Mouse (Mus musculus): ENCODE results near the gene Olfr483. TPM values are rescaled to one million over a fixed set of nuclear protein-coding genes. Genes with fewer than 3 reads are reported as not detected.

Olfr483 gene
- not detected in 2 replicates for polyA plus RNA-seq (2014; fragmentation: Nextera tagmentation; extraction: Ambion mirVana)

- no peaks in the 10 kb centered on the region for H3K27me3 ChIP-seq (replicated peaks; ENCODE audit: control insufficient read depth, insufficient read depth, low read length)
- no peak within 1 kb of the TSS for H3K4me3 ChIP-seq (ENCODE audit: low read depth, low read length)
- no peaks in the 10 kb centered on the region for H3K4me1 ChIP-seq (replicated peaks; ENCODE audit: control insufficient read depth, insufficient read depth, low read length)
- no peaks in the 10 kb centered on the region for H3K36me3 ChIP-seq (ENCODE audit: control insufficient read depth, insufficient read depth, low read length)
- 88% methylated on average over 1 of the region's 1 CpGs for WGBS
- H3K9me3 ChIP-seq (ENCODE audit: control insufficient read depth, low read length) = no peaks in the 10 kb centered on the region
- H3K9ac ChIP-seq (ENCODE audit: low read length) = no peak within 1 kb of the TSS
- no peak within 1 kb of the TSS for H3K27ac ChIP-seq (ENCODE audit: low read depth)
- ATAC-seq (replicated peaks; ENCODE audit: low FRiP score, low TSS enrichment, low read depth) (no peak), DNase-seq (ENCODE audit: low spot score) (no peak)
- H3K4me2 ChIP-seq (ENCODE audit: low read length) = no peak within 1 kb of the TSS
These were observed at the start of gene Olfr483 for GRCm38 (mm10) chr7:108100549-108100948. Gene Olfr483 (plus strand): TSS chr7:108100849.

GRCm38 (mm10) chr7:108067246-108067645 lies 33.4 kb upstream of the Olfr483 start, which contains the start of gene Olfr480:
Gene Olfr480 (minus strand): TSS chr7:108067346.
- no peak for ATAC-seq (replicated peaks; ENCODE audit: low FRiP score, low TSS enrichment, low read depth)
- H3K4me2 ChIP-seq (ENCODE audit: low read length) = no peak within 1 kb of the TSS
- no peaks in the 10 kb centered on the region for H3K27me3 ChIP-seq (replicated peaks; ENCODE audit: control insufficient read depth, insufficient read depth, low read length)
- no peak within 1 kb of the TSS for H3K9ac ChIP-seq (ENCODE audit: low read length)
- 84% methylated on average over 1 of the region's 1 CpGs for whole genome bisulfite sequencing
- no peak for DNase-seq (ENCODE audit: low spot score)
- no peak within 1 kb of the TSS for H3K4me3 ChIP-seq (ENCODE audit: low read depth, low read length)
- H3K36me3 ChIP-seq (ENCODE audit: control insufficient read depth, insufficient read depth, low read length) = no peaks in the 10 kb centered on the region
- no peaks in the 10 kb centered on the region for H3K4me1 ChIP-seq (replicated peaks; ENCODE audit: control insufficient read depth, insufficient read depth, low read length)
- no peaks in the 10 kb centered on the region for H3K9me3 ChIP-seq (ENCODE audit: control insufficient read depth, low read length)
- no peak within 1 kb of the TSS for H3K27ac ChIP-seq (ENCODE audit: low read depth)

- no peak for ATAC-seq (replicated peaks; ENCODE audit: low FRiP score, low TSS enrichment, low read depth)
- DNase-seq (ENCODE audit: low spot score) = no peak
- no peaks in the 10 kb centered on the region for H3K36me3 ChIP-seq (ENCODE audit: control insufficient read depth, insufficient read depth, low read length)
- H3K9ac ChIP-seq (ENCODE audit: low read length) = no peak within 1 kb of the TSS
- no peaks in the 10 kb centered on the region for H3K4me1 ChIP-seq (replicated peaks; ENCODE audit: control insufficient read depth, insufficient read depth, low read length)
- H3K4me3 ChIP-seq (ENCODE audit: low read depth, low read length) = no peak within 1 kb of the TSS
- H3K4me2 ChIP-seq (ENCODE audit: low read length) = no peak within 1 kb of the TSS
- no peak within 1 kb of the TSS for H3K27ac ChIP-seq (ENCODE audit: low read depth)
- no peaks in the 10 kb centered on the region for H3K9me3 ChIP-seq (ENCODE audit: control insufficient read depth, low read length)
- no peaks in the 10 kb centered on the region for H3K27me3 ChIP-seq (replicated peaks; ENCODE audit: control insufficient read depth, insufficient read depth, low read length)
These were observed 21.1 kb upstream of the Olfr483 start, which contains the start of gene Olfr481 for GRCm38 (mm10) chr7:108079555-108079954. Gene Olfr481 (plus strand): TSS chr7:108079855.

- Histone ChIP-seq H3K4me1 (replicated peaks; ENCODE audit: control insufficient read depth, insufficient read depth, low read length) (no peaks in the 10 kb centered on the region), H3K4me3 (ENCODE audit: low read depth, low read length) (no peak within 1 kb of the TSS), H3K4me2 (ENCODE audit: low read length) (no peak within 1 kb of the TSS), H3K9me3 (ENCODE audit: control insufficient read depth, low read length) (no peaks in the 10 kb centered on the region), H3K27ac (ENCODE audit: low read depth) (no peak within 1 kb of the TSS), H3K9ac (ENCODE audit: low read length) (no peak within 1 kb of the TSS), H3K36me3 (ENCODE audit: control insufficient read depth, insufficient read depth, low read length) (no peaks in the 10 kb centered on the region), H3K27me3 (replicated peaks; ENCODE audit: control insufficient read depth, insufficient read depth, low read length) (no peaks in the 10 kb centered on the region)
- ATAC-seq (replicated peaks; ENCODE audit: low FRiP score, low TSS enrichment, low read depth) = no peak
- DNase-seq (ENCODE audit: low spot score) = no peak
- WGBS = 78% methylated on average over 1 of the region's 1 CpGs
These were observed 3.2 kb upstream of the Olfr483 start, which contains the start of gene Olfr482 for GRCm38 (mm10) chr7:108097486-108097885. Gene Olfr482 (minus strand): TSS chr7:108097586.

- ATAC-seq (replicated peaks; ENCODE audit: low FRiP score, low TSS enrichment, low read depth) = no peak
- Histone ChIP-seq H3K36me3 (ENCODE audit: control insufficient read depth, insufficient read depth, low read length) (no peaks in the 10 kb centered on the region), H3K27ac (ENCODE audit: low read depth) (no peak overlapping the region), H3K27me3 (replicated peaks; ENCODE audit: control insufficient read depth, insufficient read depth, low read length) (no peaks in the 10 kb centered on the region), H3K4me2 (ENCODE audit: low read length) (no peak overlapping the region), H3K9ac (ENCODE audit: low read length) (no peak overlapping the region), H3K4me3 (ENCODE audit: low read depth, low read length) (no peak overlapping the region), H3K9me3 (ENCODE audit: control insufficient read depth, low read length) (no peaks in the 10 kb centered on the region), H3K4me1 (replicated peaks; ENCODE audit: control insufficient read depth, insufficient read depth, low read length) (no peaks in the 10 kb centered on the region)
- no peak for DNase-seq (ENCODE audit: low spot score)
- WGBS = 4% methylated on average over 1 of the region's 1 CpGs
These were observed 20.0 kb downstream of the Olfr483 start for GRCm38 (mm10) chr7:108120681-108121080.

GRCm38 (mm10) chr7:108121416-108121815 lies 20.8 kb downstream of the Olfr483 start:
- 63% methylated on average over 1 of the region's 1 CpGs for WGBS
- no peak for ATAC-seq (replicated peaks; ENCODE audit: low FRiP score, low TSS enrichment, low read depth)

GRCm38 (mm10) chr7:108127349-108127748 lies 26.7 kb downstream of the Olfr483 start, which contains the start of gene Olfr484:
Gene Olfr484 (minus strand): TSS chr7:108127449.
- ATAC-seq (replicated peaks; ENCODE audit: low FRiP score, low TSS enrichment, low read depth) = no peak
- no peaks in the 10 kb centered on the region for H3K4me1 ChIP-seq (replicated peaks; ENCODE audit: control insufficient read depth, insufficient read depth, low read length)
- H3K27ac ChIP-seq (ENCODE audit: low read depth) = no peak within 1 kb of the TSS
- no peaks in the 10 kb centered on the region for H3K36me3 ChIP-seq (ENCODE audit: control insufficient read depth, insufficient read depth, low read length)
- H3K9ac ChIP-seq (ENCODE audit: low read length) = no peak within 1 kb of the TSS
- H3K27me3 ChIP-seq (replicated peaks; ENCODE audit: control insufficient read depth, insufficient read depth, low read length) = no peaks in the 10 kb centered on the region
- no peak within 1 kb of the TSS for H3K4me2 ChIP-seq (ENCODE audit: low read length)
- H3K9me3 ChIP-seq (ENCODE audit: control insufficient read depth, low read length) = no peaks in the 10 kb centered on the region
- no peak within 1 kb of the TSS for H3K4me3 ChIP-seq (ENCODE audit: low read depth, low read length)
- no peak for DNase-seq (ENCODE audit: low spot score)

More at GRCm38 (mm10) chr7:108121416-108121815, 20.8 kb downstream of the Olfr483 start:
- Histone ChIP-seq H3K4me3 (ENCODE audit: low read depth, low read length) (no peak overlapping the region), H3K9ac (ENCODE audit: low read length) (no peak overlapping the region), H3K9me3 (ENCODE audit: control insufficient read depth, low read length) (no peaks in the 10 kb centered on the region), H3K27me3 (replicated peaks; ENCODE audit: control insufficient read depth, insufficient read depth, low read length) (no peaks in the 10 kb centered on the region), H3K36me3 (ENCODE audit: control insufficient read depth, insufficient read depth, low read length) (no peaks in the 10 kb centered on the region), H3K4me1 (replicated peaks; ENCODE audit: control insufficient read depth, insufficient read depth, low read length) (no peaks in the 10 kb centered on the region), H3K27ac (ENCODE audit: low read depth) (no peak overlapping the region), H3K4me2 (ENCODE audit: low read length) (no peak overlapping the region)
- no peak for DNase-seq (ENCODE audit: low spot score)

Other genes starting within 250 kb of the Olfr483 start
- gene Olfr472, start 202.9 kb upstream of the Olfr483 start, polyA plus RNA-seq (2014; fragmentation: Nextera tagmentation; extraction: Ambion mirVana) = not detected in 2 replicates
- gene Olfr473, start 170.4 kb upstream of the Olfr483 start, polyA plus RNA-seq (2014; fragmentation: Nextera tagmentation; extraction: Ambion mirVana) = not detected in 2 replicates
- gene Olfr474, start 146.2 kb upstream of the Olfr483 start, polyA plus RNA-seq (2014; fragmentation: Nextera tagmentation; extraction: Ambion mirVana) = not detected in 2 replicates
- gene Olfr476, start 136.0 kb upstream of the Olfr483 start, polyA plus RNA-seq (2014; fragmentation: Nextera tagmentation; extraction: Ambion mirVana) = not detected in 2 replicates
- gene Olfr477, start 114.2 kb upstream of the Olfr483 start, polyA plus RNA-seq (2014; fragmentation: Nextera tagmentation; extraction: Ambion mirVana) = not detected in 2 replicates
- gene Olfr478, start 66.9 kb upstream of the Olfr483 start, polyA plus RNA-seq (2014; fragmentation: Nextera tagmentation; extraction: Ambion mirVana) = not detected in 2 replicates
- gene Olfr479, start 50.2 kb upstream of the Olfr483 start, polyA plus RNA-seq (2014; fragmentation: Nextera tagmentation; extraction: Ambion mirVana) = not detected in 2 replicates
- gene Olfr480, start 33.5 kb upstream of the Olfr483 start, polyA plus RNA-seq (2014; fragmentation: Nextera tagmentation; extraction: Ambion mirVana) = not detected in 2 replicates
- gene Olfr481, start 21.0 kb upstream of the Olfr483 start, polyA plus RNA-seq (2014; fragmentation: Nextera tagmentation; extraction: Ambion mirVana) = not detected in 2 replicates
- not detected in 2 replicates for gene Olfr482, start 3.3 kb upstream of the Olfr483 start, polyA plus RNA-seq (2014; fragmentation: Nextera tagmentation; extraction: Ambion mirVana)
- gene Olfr484, start 26.6 kb downstream of the Olfr483 start, polyA plus RNA-seq (2014; fragmentation: Nextera tagmentation; extraction: Ambion mirVana) = not detected in 2 replicates
- not detected in 2 replicates for gene Olfr485, start 59.0 kb downstream of the Olfr483 start, polyA plus RNA-seq (2014; fragmentation: Nextera tagmentation; extraction: Ambion mirVana)
- not detected in 2 replicates for gene Olfr486, start 71.9 kb downstream of the Olfr483 start, polyA plus RNA-seq (2014; fragmentation: Nextera tagmentation; extraction: Ambion mirVana)
- gene Olfr487, start 113.8 kb downstream of the Olfr483 start, polyA plus RNA-seq (2014; fragmentation: Nextera tagmentation; extraction: Ambion mirVana) = not detected in 2 replicates
- not detected in 2 replicates for gene Olfr488, start 157.5 kb downstream of the Olfr483 start, polyA plus RNA-seq (2014; fragmentation: Nextera tagmentation; extraction: Ambion mirVana)
- not detected in 2 replicates for gene Olfr490, start 188.1 kb downstream of the Olfr483 start, polyA plus RNA-seq (2014; fragmentation: Nextera tagmentation; extraction: Ambion mirVana)
- not detected in 2 replicates for gene Olfr491, start 212.6 kb downstream of the Olfr483 start, polyA plus RNA-seq (2014; fragmentation: Nextera tagmentation; extraction: Ambion mirVana)
- gene Olfr492, start 222.8 kb downstream of the Olfr483 start, polyA plus RNA-seq (2014; fragmentation: Nextera tagmentation; extraction: Ambion mirVana) = not detected in 2 replicates
- gene Olfr493, start 246.1 kb downstream of the Olfr483 start, polyA plus RNA-seq (2014; fragmentation: Nextera tagmentation; extraction: Ambion mirVana) = not detected in 2 replicates

Measured in intestine, embryonic 14.5 days (tissue).